Mouse (Mus musculus) MEL (cell line): ENCODE measurements around the gene Gramd1a.

ENCODE experiments used
- CTCF ChIP-seq, 3 experiments: IDR thresholded peaks in 2 of 3; conservative IDR thresholded peaks in 1 of 3; 2 replicates each; pipeline ENCODE4 v1.5.1; 2011 to 2012; ENCODE audit warnings: low read length in 3 of 3, low read depth in 2 of 3, mild to moderate bottlenecking in 2 of 3, improper control_type of control experiment in 1 of 3, inconsistent platforms in 1 of 3, mixed read lengths in 1 of 3, moderate library complexity in 1 of 3; ENCODE audit not compliant: control insufficient read depth in 1 of 3, insufficient read depth in 1 of 3, poor library complexity in 1 of 3, severe bottlenecking in 1 of 3
- ELF1 ChIP-seq: IDR thresholded peaks from 2 replicates; pipeline ENCODE4 v1.6.1; 2014; ENCODE audit warnings: low read depth, mild to moderate bottlenecking, inconsistent platforms, low read length, improper control_type of control experiment, moderate library complexity
- GATA1 ChIP-seq: IDR thresholded peaks from 2 replicates; pipeline ENCODE4 v1.6.1; 2011; ENCODE audit warnings: low read depth, low read length, improper control_type of control experiment
- MAFK ChIP-seq: IDR thresholded peaks from 2 replicates; pipeline ENCODE4 v1.6.1; 2011; ENCODE audit warnings: low read depth, mild to moderate bottlenecking, low read length, improper control_type of control experiment, borderline replicate concordance
- MEF2A ChIP-seq: IDR thresholded peaks from 2 replicates; pipeline ENCODE4 v1.6.1; 2014; ENCODE audit warnings: low read depth, mild to moderate bottlenecking, inconsistent platforms, low read length, improper control_type of control experiment; ENCODE audit not compliant: poor library complexity, insufficient replicate concordance, severe bottlenecking; ENCODE audit errors: extremely low read depth
- POLR2A ChIP-seq, 2 experiments: IDR thresholded peaks; 2 replicates each; pipeline ENCODE4 v1.6.1; 2011 to 2012; ENCODE audit warnings: low read length in 2 of 2, mild to moderate bottlenecking in 2 of 2, control low read depth in 1 of 2, improper control_type of control experiment in 1 of 2, low read depth in 1 of 2, moderate library complexity in 1 of 2; ENCODE audit not compliant: control insufficient read depth in 1 of 2, insufficient read depth in 1 of 2, poor library complexity in 1 of 2
- RAD21 ChIP-seq: IDR thresholded peaks from 2 replicates; pipeline ENCODE4 v1.6.1; 2011; ENCODE audit warnings: mild to moderate bottlenecking, low read depth, low read length, improper control_type of control experiment
- TBP ChIP-seq: IDR thresholded peaks from 2 replicates; pipeline ENCODE4 v1.8.0; 2011; ENCODE audit warnings: low read depth, low read length, improper control_type of control experiment

GRCm38 (mm10) chr7:31151301-31152241, 4.1 kb downstream of the Gramd1a start:
- peak; percentile 65 to 69 for TF ChIP-seq POLR2A (IDR thresholded peaks at IDR 0.05; ENCODE audit: control insufficient read depth in 1 of 2, insufficient read depth in 1 of 2, low read depth in 1 of 2, low read length in 2 of 2, poor library complexity in 1 of 2)
- no peak for TF ChIP-seq MAFK
- no peak for TF ChIP-seq GATA1
- no peak for TF ChIP-seq TBP
- no peak for TF ChIP-seq CTCF (IDR thresholded peaks at IDR 0.05 in 2 of 3, conservative IDR thresholded peaks at IDR 0.05 in 1 of 3; ENCODE audit: control insufficient read depth in 1 of 3, insufficient read depth in 1 of 3, low read depth in 2 of 3, low read length in 3 of 3, poor library complexity in 1 of 3, severe bottlenecking in 1 of 3)
- no peak for TF ChIP-seq MEF2A
- TF ChIP-seq RAD21 = no peak
- peak; percentile 41; the same call in 1 of the 2 replicates for TF ChIP-seq ELF1
